Mouse (Mus musculus) kidney, adult 8-10 months (tissue): ENCODE measurements around the gene Foxn3.
A peak's percentile ranks its signal among the peaks of the same experiment; 100 is the strongest.

Experiments used
- DNase-seq, 2 experiments: peaks; one replicate each; pipeline ENCODE4 v3.0.0; 2022

Gene Foxn3

GRCm38 (mm10) chr12:99380855-99381262, 182.5 kb downstream of the Foxn3 start:
- DNase-seq, result no peak

GRCm38 (mm10) chr12:99380124-99380523, 183.3 kb downstream of the Foxn3 start:
- DNase-seq, result no peak

GRCm38 (mm10) chr12:99378284-99378683, 185.1 kb downstream of the Foxn3 start:
- peak; percentile 72 to 78 for DNase-seq

DNA sequence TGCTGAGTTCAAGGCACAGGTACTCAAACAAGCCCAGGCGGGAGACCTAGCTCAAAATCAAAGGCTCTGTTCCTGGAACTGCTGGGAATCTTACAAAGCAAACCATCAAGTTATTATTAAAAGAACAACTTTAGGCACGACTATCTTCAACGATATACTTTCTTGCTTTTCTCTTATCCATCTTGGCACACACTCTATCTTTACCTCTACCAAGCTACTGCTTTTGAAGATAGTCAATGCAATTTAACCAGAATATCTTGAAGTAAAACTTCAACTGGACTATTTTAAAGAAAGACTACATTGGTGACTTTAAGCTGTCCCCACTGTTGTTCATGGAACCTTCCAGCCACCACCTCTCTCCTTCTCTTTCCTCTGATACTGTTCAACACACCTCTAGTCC, 185.7 kb downstream of the Foxn3 start:
- no peak for DNase-seq

DNA sequence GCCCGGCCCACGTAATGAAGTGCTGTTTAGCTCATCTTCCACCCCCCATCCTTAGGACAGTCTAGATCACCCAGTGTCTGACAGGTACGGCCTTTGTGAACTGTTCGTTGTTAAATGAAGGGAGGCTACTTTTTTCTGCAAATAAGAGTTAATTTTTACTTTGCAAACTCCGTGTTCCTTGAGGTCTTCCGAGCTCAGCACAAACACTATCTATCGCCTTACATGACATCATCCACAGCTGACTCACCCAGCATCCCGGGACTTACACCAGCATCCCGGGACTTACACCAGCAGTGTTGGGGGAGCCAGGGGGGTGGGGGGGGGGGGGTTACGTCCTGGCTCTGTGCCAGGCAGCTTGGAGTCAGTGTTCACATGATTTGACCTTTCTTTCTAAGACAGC, 186.3 kb downstream of the Foxn3 start:
- no peak for DNase-seq

DNA sequence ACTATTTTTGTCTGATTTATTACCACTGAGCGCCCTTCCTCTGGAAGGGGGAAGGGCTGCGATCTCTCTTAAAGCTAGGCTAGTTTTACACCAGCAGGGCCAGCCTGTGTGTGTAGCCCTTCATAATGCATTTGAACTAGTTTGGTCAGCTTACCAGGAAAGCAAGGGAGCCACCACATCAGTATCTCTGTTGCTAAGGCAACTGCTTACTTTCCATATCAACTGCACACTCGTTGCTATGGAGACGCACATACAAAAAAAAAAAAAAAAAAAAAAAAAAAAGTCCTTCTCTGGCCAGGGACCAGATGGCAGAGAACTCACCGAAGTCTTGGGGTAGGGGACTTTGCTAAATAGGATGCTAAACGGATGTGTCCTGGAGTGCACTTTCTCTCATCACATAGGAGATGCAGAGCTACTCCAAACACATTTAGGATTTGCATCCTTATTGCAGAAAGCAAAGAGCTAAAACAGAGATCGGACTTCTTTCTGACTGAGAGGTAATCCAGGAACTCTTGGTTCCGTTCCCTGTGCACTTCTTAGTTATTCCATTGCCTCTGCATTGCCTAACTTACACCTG, 187.4 kb downstream of the Foxn3 start:
- no peak for DNase-seq

DNA sequence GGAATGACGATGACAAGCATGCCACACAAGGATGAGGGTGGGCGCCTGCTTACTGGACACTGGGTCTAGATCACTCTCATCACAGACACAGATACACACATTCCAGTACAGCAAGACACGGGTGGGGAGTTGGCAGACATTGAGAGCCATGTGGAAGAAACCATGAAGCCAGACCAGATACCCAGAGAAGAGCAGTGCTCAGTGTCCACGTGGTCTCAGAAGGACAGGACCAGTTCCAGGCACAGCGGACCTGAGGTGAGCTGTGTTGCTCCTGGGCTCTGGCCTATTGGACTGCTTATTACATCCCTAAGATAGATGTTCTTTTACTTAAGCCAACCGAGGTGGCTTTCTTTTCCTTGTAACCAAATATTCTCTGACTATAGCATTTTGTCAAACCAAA, 188.0 kb downstream of the Foxn3 start:
- no peak for DNase-seq

DNA sequence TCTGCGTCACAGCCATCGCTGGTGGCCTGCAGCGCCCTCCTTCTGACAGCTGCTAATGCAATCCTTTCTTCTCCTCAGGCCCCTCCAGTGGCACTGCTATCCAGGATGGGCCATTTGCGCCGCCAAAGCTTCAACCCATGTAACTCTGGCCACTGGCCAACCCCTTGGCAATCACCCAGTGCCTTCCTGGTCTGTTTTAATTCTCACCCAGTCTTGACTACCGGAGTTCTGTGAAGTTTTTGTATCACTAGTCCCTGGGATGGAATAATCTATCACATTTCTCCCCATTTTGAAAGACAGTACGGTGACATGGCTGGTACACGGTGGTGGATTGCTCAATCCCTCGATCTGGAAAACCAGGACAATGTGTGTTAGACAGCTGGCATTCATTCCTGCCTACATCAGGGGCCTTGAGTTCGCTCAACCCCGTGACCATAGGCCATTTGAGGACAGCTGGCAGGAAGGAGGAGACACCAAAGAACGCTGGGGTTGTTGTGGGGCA, 189.2 kb downstream of the Foxn3 start:
- peak; percentile 86 to 88 for DNase-seq

DNA sequence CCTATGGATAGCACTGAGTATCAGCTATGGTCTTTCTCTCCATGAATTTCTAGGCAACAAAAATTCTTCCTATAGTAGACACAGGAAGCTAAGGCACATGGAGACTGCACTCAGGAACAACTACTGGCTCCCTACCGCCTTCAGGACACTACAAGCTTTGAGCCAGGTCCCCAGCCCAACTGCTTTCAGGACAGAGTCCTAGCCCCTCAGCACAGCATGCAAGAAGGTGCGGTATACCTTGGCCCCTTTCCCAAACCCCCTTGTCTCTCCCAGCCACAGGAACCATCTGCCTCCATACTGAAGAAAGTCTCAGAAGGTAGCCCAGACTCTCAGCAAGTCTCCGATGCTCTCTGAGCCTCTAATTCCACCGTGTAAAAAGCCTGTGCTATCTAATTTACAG, 189.8 kb downstream of the Foxn3 start:
- no peak for DNase-seq

GRCm38 (mm10) chr12:99371500-99371899, 191.9 kb downstream of the Foxn3 start:
- DNase-seq, result no peak

- no peak for DNase-seq
Observed at GRCm38 (mm10) chr12:99368251-99368650, 195.1 kb downstream of the Foxn3 start.

DNA sequence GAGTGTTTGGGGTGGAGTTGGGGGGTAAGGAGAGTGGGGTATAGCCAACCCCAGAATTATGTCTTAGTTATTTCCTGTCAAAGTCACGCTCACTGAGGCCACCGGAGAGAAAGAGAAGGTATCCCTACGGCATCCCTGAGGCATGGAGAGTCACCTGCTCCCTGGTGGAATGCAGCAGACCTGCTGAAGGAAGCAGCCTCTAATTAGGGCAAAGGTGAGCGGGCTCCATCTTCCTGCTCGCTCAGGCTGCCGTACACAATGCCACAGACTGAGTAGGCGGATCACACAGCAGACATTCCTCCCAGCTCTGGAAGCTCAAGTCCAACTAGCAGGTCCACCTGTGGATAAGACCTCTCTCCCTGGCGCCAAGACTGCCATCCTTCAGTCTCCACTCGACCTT, 197.4 kb downstream of the Foxn3 start:
- DNase-seq, result peak; percentile 79 to 80

DNA sequence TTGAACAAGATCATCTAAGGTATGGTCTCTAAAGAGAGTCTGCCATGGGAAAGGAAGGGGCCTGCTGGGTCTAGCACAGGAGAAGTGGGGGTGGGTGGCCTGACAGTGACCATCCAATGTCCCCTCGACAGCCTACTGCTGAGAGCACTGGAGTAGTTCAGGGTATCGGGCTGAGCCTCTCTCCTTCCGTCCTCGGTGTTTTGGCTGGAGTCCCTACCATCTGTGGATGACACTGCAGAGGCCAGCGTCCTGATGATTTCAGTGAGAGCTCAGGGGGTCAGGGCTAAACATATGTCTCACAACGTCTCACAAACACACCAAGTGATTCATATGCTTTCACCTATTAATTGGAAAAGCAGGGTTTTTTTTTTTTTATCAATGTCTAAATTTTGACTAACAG, 199.2 kb downstream of the Foxn3 start:
- DNase-seq, result no peak

GRCm38 (mm10) chr12:99363024-99363423, 200.4 kb downstream of the Foxn3 start:
- DNase-seq, result no peak

- peak; percentile 41 to 42 for DNase-seq
Observed at GRCm38 (mm10) chr12:99361752-99362132, 201.6 kb downstream of the Foxn3 start.

DNA sequence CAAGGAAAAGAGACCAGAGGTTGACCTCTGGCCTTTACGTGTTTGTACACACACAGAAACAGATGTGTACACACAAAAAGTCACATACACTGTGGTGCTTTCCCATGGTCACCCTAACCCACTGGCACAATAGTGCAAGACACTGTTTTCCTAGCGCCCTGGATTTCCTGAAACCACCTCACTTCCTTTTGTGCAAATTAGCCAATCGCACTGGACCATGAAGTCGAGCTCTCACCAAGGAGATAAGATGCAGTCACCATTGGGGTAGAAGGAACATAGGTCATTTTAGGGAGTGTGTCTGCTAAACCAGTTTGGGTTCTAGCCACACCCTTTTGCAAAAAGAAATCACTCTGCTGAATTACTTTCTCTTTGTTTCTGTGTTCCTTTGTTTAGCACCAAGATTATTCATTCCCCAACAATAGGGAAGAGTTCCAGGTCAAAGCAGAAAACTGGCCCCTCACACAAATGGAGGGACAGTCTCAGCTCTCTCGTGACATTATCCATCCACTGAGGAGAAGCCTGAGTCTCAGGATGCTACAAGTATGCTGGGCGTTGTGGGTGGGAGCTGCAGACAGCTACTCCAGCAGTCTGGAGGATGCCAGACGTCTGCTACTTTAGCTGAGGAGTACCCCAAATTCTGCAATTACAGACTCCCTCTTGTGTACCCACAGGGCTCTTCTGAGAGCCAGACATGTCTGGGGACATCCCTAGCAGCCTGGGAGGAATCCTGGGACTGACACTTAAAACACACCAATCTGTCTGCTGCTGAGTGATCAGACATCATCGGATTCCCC, 202.2 kb downstream of the Foxn3 start:
- no peak for DNase-seq

DNA sequence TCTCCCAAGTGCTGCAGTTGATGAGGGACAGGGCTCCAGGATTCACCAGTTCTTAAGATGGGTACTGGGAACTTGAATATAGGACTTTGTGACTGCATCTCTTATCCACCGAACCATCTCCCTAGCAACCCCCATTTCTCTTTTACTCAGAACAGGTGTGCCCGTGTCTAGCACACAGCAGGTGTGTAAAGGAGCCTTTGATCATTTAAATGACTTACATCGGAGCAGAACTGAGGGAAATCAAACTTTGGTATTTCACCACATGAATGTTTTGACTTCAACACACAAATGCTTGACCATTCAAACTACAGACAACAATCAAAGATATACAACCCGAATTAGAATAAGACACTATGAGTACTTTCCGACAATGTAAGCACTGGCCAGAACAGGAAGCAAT, 204.7 kb downstream of the Foxn3 start:
- no peak for DNase-seq

DNA sequence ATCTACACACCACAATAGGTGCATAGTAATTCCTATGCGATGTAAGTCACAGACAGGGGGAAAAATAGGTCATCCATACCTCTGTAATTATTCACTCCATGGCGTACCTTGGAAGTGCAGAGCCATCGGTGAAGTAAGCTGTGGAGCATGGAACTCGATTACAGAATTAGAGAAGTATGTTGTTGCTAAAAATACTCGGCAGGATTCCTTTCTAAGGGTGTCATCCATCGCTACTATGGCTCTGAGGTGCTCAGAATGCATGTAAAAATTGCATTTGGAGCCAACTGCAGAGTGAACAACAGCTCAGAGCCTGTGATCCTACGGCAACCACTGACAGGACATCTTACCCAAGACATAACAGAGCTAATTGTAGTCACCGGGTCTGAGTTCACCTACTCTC, 206.7 kb downstream of the Foxn3 start:
- DNase-seq, result no peak

DNA sequence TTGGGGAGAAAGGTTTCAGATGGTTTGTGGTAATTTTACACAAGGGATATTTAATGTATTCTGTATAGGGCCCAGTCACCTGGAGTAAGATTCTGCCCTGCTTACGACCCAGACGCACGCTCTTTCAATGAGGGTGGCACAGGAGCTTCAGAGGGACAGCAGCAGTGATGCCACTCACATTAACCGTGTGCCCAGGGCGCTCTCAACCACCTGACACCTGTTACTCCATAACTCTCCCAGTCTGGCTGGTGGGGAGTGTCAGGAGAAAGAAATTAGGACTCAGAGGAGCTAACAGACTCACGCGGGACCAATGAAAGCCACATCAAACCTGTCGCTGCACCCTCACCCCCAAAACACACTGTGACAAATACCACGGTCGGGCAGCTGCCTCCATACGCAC, 209.7 kb downstream of the Foxn3 start:
- no peak for DNase-seq

GRCm38 (mm10) chr12:99352583-99352982, 210.8 kb downstream of the Foxn3 start:
- DNase-seq, result no peak

DNA sequence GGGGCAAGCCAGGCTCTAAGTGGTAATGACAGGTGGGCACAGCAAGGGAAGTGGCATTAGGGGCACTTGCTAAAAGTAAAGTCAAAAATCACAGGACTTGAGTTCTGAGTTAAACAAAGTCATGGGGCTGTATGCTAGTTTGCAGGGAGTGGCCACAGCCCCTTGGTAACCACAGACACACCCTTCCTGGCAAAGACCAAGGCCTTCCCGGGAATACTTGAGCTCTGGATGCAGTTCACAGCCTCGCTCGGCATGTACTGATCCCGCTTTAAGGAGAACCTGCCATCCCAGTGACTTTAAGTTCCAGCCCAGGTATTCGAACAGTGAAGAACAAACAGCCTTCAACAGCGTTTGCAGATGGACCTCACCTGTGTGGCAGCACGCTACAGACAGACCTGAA, 211.2 kb downstream of the Foxn3 start:
- no peak for DNase-seq

GRCm38 (mm10) chr12:99351731-99352130, 211.7 kb downstream of the Foxn3 start:
- DNase-seq, result no peak

DNA sequence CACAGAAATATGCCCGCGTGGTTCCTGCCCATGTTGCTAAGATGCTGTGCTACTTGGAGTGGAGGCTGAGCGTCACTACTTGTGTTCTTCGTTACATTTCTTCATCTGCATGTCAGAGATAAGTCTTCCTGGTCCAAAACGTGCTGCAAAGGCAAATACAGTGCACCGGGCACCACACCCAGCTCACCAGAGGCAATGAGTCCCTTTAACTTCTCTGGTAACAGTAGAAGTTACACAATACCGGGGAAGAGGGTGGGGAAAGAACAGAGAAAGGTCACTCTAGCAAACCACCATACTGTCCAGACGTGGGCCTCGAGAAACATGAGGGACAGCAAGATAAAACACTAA, 213.8 kb downstream of the Foxn3 start:
- no peak for DNase-seq

DNA sequence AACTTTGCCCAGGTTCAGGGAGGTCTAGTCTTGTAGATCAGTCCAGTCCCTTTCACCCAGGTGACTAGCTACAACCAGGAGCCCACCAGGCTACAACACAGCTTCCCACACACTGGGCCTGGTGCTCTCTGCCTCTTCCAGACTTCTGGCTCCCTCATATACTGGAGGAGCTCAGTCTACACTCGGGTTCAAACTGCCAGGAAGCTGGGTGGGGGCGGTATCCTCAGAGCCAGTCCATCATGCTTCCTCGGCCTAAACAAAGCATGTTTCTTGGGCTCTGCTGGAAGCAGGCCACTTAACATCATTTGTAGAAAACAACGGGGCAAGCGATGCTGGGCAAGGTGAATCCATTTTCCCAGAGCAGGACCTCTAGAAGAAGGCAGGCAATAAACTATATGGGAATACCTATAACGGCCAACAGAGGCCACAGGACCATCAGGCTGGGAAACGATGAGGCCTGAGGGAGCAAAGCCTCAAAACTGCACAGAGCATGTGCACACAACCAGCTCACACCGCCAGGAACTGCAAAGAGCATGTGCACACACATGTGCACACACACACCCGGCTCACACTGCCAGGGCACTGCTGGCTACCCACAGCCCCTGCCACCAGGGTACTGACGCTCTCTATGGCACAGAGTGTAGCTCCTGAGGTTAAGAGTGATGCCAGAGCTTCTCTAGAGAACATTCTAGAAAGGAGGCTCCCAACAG, 214.3 kb downstream of the Foxn3 start:
- DNase-seq, result no peak
